In genomic region chr6:24525705-24526104, GRCm38 (mm10) we compare ENCODE assay signal across 15 mouse cellular contexts. TPM values are rescaled to one million over a fixed set of nuclear protein-coding genes. Genes with fewer than 3 reads are reported as not detected.
DNase-seq lines count a peak whose midpoint lies in the region; ATAC-seq and TF ChIP-seq lines count a peak whose summit lies in the region.
"Had no signal": no experiment of that assay in that cellular context is flagged by ENCODE, and none has a peak within 500 bp of the region (broad histone marks: within the 10 kb centered on the region; RNA-seq: fewer than 3 reads in every experiment).

No protein-coding gene starts in this region.

- H3K9ac ChIP-seq in hindbrain, embryonic 15.5 days, result no peak overlapping the region
- H3K9ac ChIP-seq in hindbrain, embryonic 12.5 days, result no peak overlapping the region
- H3K9ac ChIP-seq in midbrain, embryonic 14.5 days (replicated peaks; ENCODE audit: low read length), result no peak overlapping the region
- H3K9ac ChIP-seq in midbrain, embryonic 11.5 days (ENCODE audit: low read length), result no peak overlapping the region
- H3K9ac ChIP-seq in liver, postnatal 0 days (replicated peaks), result no peak overlapping the region
- H3K9ac ChIP-seq: forebrain, embryonic 12.5 days; intestine, embryonic 15.5 days had no signal

- no peaks in the 10 kb centered on the region for H3K27me3 ChIP-seq in hindbrain, embryonic 15.5 days
- H3K27me3 ChIP-seq in hindbrain, embryonic 12.5 days, result no peaks in the 10 kb centered on the region
- no peaks in the 10 kb centered on the region for H3K27me3 ChIP-seq in midbrain, embryonic 14.5 days (ENCODE audit: control insufficient read depth, insufficient read depth, low read length)
- H3K27me3 ChIP-seq in midbrain, embryonic 11.5 days (ENCODE audit: control insufficient read depth, insufficient read depth, low read length), result no peaks in the 10 kb centered on the region
- H3K27me3 ChIP-seq in liver, postnatal 0 days (ENCODE audit: insufficient read depth, low read length), result no peaks in the 10 kb centered on the region
- H3K27me3 ChIP-seq: forebrain, embryonic 12.5 days; intestine, embryonic 15.5 days; lung, embryonic 15.5 days had no signal

- TF ChIP-seq EP300 in liver, postnatal 0 days (IDR thresholded peaks at IDR 0.05; ENCODE audit: low read depth), result no peak

- H3K4me1 ChIP-seq in hindbrain, embryonic 15.5 days (replicated peaks), result peaks cover 25% of the 10 kb centered on the region
- H3K4me1 ChIP-seq in hindbrain, embryonic 12.5 days, result peaks cover 16% of the 10 kb centered on the region
- H3K4me1 ChIP-seq in midbrain, embryonic 14.5 days (ENCODE audit: control insufficient read depth, insufficient read depth, low read length), result peaks cover 17% of the 10 kb centered on the region
- H3K4me1 ChIP-seq in midbrain, embryonic 11.5 days (ENCODE audit: control insufficient read depth, insufficient read depth, low read length), result peaks cover 7% of the 10 kb centered on the region
- H3K4me1 ChIP-seq in liver, postnatal 0 days (ENCODE audit: insufficient read depth), result peaks cover 12% of the 10 kb centered on the region
- H3K4me1 ChIP-seq: intestine, embryonic 15.5 days had no signal

- H3K27ac ChIP-seq in gastrocnemius, adult 2 months, result no peak overlapping the region
- no peak overlapping the region for H3K27ac ChIP-seq in hindbrain, embryonic 15.5 days (replicated peaks)
- H3K27ac ChIP-seq in hindbrain, embryonic 12.5 days, result no peak overlapping the region
- no peak overlapping the region for H3K27ac ChIP-seq in midbrain, embryonic 14.5 days (replicated peaks; ENCODE audit: low read depth, low read length)
- H3K27ac ChIP-seq in midbrain, embryonic 11.5 days (ENCODE audit: low read depth, low read length), result no peak overlapping the region
- no peak overlapping the region for H3K27ac ChIP-seq in liver, postnatal 0 days (ENCODE audit: low read depth)
- H3K27ac ChIP-seq: forebrain, embryonic 12.5 days; intestine, embryonic 15.5 days; lung, embryonic 15.5 days; stomach, postnatal 0 days had no signal

- WGBS in hindbrain, embryonic 15.5 days, result 85% methylated on average over 3 of the region's 3 CpGs
- 95% methylated on average over 3 of the region's 3 CpGs for WGBS in hindbrain, embryonic 12.5 days
- WGBS in midbrain, embryonic 14.5 days, result 93% methylated on average over 3 of the region's 3 CpGs
- WGBS in midbrain, embryonic 11.5 days, result 85% methylated on average over 3 of the region's 3 CpGs
- 78% methylated on average over 3 of the region's 3 CpGs for WGBS in liver, postnatal 0 days (ENCODE audit: insufficient replicate concordance)

- no peak for ATAC-seq in hindbrain, embryonic 15.5 days (ENCODE audit: low FRiP score, low read depth)
- no peak for ATAC-seq in hindbrain, embryonic 12.5 days (ENCODE audit: low FRiP score)
- no peak for ATAC-seq in midbrain, embryonic 14.5 days (ENCODE audit: low FRiP score, low TSS enrichment)
- no peak for ATAC-seq in midbrain, embryonic 11.5 days (ENCODE audit: low FRiP score)
- ATAC-seq in liver, postnatal 0 days, result no peak
- ATAC-seq: intestine, embryonic 15.5 days had no signal

- no peak for DNase-seq in gastrocnemius, adult 2 months
- no peak for DNase-seq in gastrocnemius, postnatal 4 days (ENCODE audit: low spot score in 2 of 2)
- no peak for DNase-seq in midbrain, embryonic 14.5 days
- DNase-seq in midbrain, embryonic 11.5 days (ENCODE audit: low spot score, missing footprints), result no peak
- no peak for DNase-seq in liver, postnatal 0 days
- no peak for DNase-seq in adrenal gland, adult 2 months
- DNase-seq: cerebellum, adult 9-10 months had no signal

- intact Hi-C loops in gastrocnemius, adult 2 months (cut with DNase I), result loop anchor here (2.0 kb wide), 1 partner anchor 137 kb away; no protein-coding TSS in a partner anchor

- H3K4me3 ChIP-seq in gastrocnemius, adult 2 months, result peak overlapping the region; percentile 81
- H3K4me3 ChIP-seq in hindbrain, embryonic 15.5 days, result no peak overlapping the region
- H3K4me3 ChIP-seq in hindbrain, embryonic 12.5 days, result no peak overlapping the region
- H3K4me3 ChIP-seq in midbrain, embryonic 14.5 days (replicated peaks; ENCODE audit: low read depth, low read length), result no peak overlapping the region
- H3K4me3 ChIP-seq in midbrain, embryonic 11.5 days (ENCODE audit: low read depth, low read length), result no peak overlapping the region
- no peak overlapping the region for H3K4me3 ChIP-seq in liver, postnatal 0 days (ENCODE audit: low read depth, low read length)

- no peaks in the 10 kb centered on the region for H3K9me3 ChIP-seq in hindbrain, embryonic 15.5 days
- H3K9me3 ChIP-seq in hindbrain, embryonic 12.5 days (replicated peaks), result no peaks in the 10 kb centered on the region
- H3K9me3 ChIP-seq in midbrain, embryonic 14.5 days (ENCODE audit: control insufficient read depth, low read length), result no peaks in the 10 kb centered on the region
- H3K9me3 ChIP-seq in midbrain, embryonic 11.5 days (ENCODE audit: control insufficient read depth, low read length), result no peaks in the 10 kb centered on the region
- no peaks in the 10 kb centered on the region for H3K9me3 ChIP-seq in liver, postnatal 0 days (ENCODE audit: low read length)
- H3K9me3 ChIP-seq: forebrain, embryonic 12.5 days; intestine, embryonic 15.5 days; lung, embryonic 15.5 days had no signal

- H3K36me3 ChIP-seq in hindbrain, embryonic 15.5 days, result peaks cover 10% of the 10 kb centered on the region; the same call in 1 of the 2 replicates
- peaks cover 18% of the 10 kb centered on the region for H3K36me3 ChIP-seq in hindbrain, embryonic 12.5 days
- peaks cover 25% of the 10 kb centered on the region for H3K36me3 ChIP-seq in midbrain, embryonic 14.5 days (ENCODE audit: control insufficient read depth, insufficient read depth, low read length)
- H3K36me3 ChIP-seq in midbrain, embryonic 11.5 days (ENCODE audit: control insufficient read depth, insufficient read depth, low read length), result no peaks in the 10 kb centered on the region
- H3K36me3 ChIP-seq in liver, postnatal 0 days (replicated peaks; ENCODE audit: insufficient read depth, low read length), result peaks cover 18% of the 10 kb centered on the region

- TF ChIP-seq CTCF in gastrocnemius, adult 2 months (IDR thresholded peaks at IDR 0.05), result no peak
- no peak for TF ChIP-seq CTCF in liver, postnatal 0 days (IDR thresholded peaks at IDR 0.05; ENCODE audit: low read depth)

- peak overlapping the region; percentile 71 for H3K4me2 ChIP-seq in hindbrain, embryonic 15.5 days
- no peak overlapping the region for H3K4me2 ChIP-seq in hindbrain, embryonic 12.5 days (replicated peaks)
- peak overlapping the region; percentile 80; the same call in 1 of the 2 replicates for H3K4me2 ChIP-seq in midbrain, embryonic 14.5 days (ENCODE audit: low read length)
- no peak overlapping the region for H3K4me2 ChIP-seq in midbrain, embryonic 11.5 days
- peak overlapping the region; percentile 89; the same call in 1 of the 2 replicates for H3K4me2 ChIP-seq in liver, postnatal 0 days (ENCODE audit: low read depth, low read length)

RNA-seq across cellular contexts. Expression of gene Ndufa5, which starts 2.1 kb away (rescaled TPM):
- 100 to 1,000 TPM; 579 to 752 TPM for total RNA-seq in gastrocnemius, adult 2 months (2021)
- 100 to 1,000 TPM; 385 to 429 TPM for total RNA-seq in gastrocnemius, postnatal 4 days (2021)
- polyA plus RNA-seq in hindbrain, embryonic 15.5 days (2015; fragmentation: Nextera tagmentation; extraction: Ambion mirVana), result 401 and 475 TPM in 2 replicates
- polyA plus RNA-seq in hindbrain, embryonic 12.5 days (2016; fragmentation: Nextera tagmentation; extraction: Ambion mirVana), result 326 TPM in 2 replicates
- 348 and 442 TPM in 2 replicates for polyA plus RNA-seq in midbrain, embryonic 14.5 days (2014; fragmentation: Nextera tagmentation; extraction: Ambion mirVana)
- 258 TPM in 2 replicates for polyA plus RNA-seq in midbrain, embryonic 11.5 days (2014; fragmentation: Nextera tagmentation; extraction: Ambion mirVana)
- polyA plus RNA-seq in liver, postnatal 0 days (2015; fragmentation: Nextera tagmentation; extraction: Ambion mirVana), result 303 and 316 TPM in 2 replicates
- 100 to 1,000 TPM; 305 to 386 TPM for total RNA-seq in adrenal gland, adult 2 months (2021)
- 0.34 and 0.90 TPM in 2 replicates for polyA plus RNA-seq in adrenal gland, adult 2 months (2012; rRNA removed)

RNA-seq across cellular contexts. Expression of gene Asb15, which starts 2.2 kb away (rescaled TPM):
- 10 to 100 TPM; 34.9 to 54.5 TPM for total RNA-seq in gastrocnemius, adult 2 months (2021)
- 1 to 10 TPM; 1.7 to 1.9 TPM for total RNA-seq in gastrocnemius, postnatal 4 days (2021)
- 0.03 TPM in 1 of 2 replicates, not detected in the other for polyA plus RNA-seq in hindbrain, embryonic 15.5 days (2015; fragmentation: Nextera tagmentation; extraction: Ambion mirVana)
- 0.08 TPM in 1 of 2 replicates, not detected in the other for polyA plus RNA-seq in hindbrain, embryonic 12.5 days (2016; fragmentation: Nextera tagmentation; extraction: Ambion mirVana)
- polyA plus RNA-seq in midbrain, embryonic 14.5 days (2014; fragmentation: Nextera tagmentation; extraction: Ambion mirVana), result 0.09 TPM in 1 of 2 replicates, not detected in the other
- polyA plus RNA-seq in midbrain, embryonic 11.5 days (2014; fragmentation: Nextera tagmentation; extraction: Ambion mirVana), result not detected in 2 replicates
- not detected in 2 replicates for polyA plus RNA-seq in liver, postnatal 0 days (2015; fragmentation: Nextera tagmentation; extraction: Ambion mirVana)
- not detected for total RNA-seq in adrenal gland, adult 2 months (2021)
- not detected in 2 replicates for polyA plus RNA-seq in adrenal gland, adult 2 months (2012; rRNA removed)
- total RNA-seq: left cerebral cortex, postnatal 10 days had no signal
- polyA plus RNA-seq: forebrain, embryonic 12.5 days; intestine, embryonic 15.5 days; lung, embryonic 15.5 days; small intestine, adult 2 months had no signal

RNA-seq across cellular contexts. Expression of gene Iqub, which starts 10.8 kb away (rescaled TPM):
- under 1 TPM; 0.15 to 0.22 TPM for total RNA-seq in gastrocnemius, adult 2 months (2021)
- under 1 TPM; 0.10 to 0.12 TPM for total RNA-seq in gastrocnemius, postnatal 4 days (2021)
- 1.9 and 3.1 TPM in 2 replicates for polyA plus RNA-seq in hindbrain, embryonic 15.5 days (2015; fragmentation: Nextera tagmentation; extraction: Ambion mirVana)
- 2.6 and 2.8 TPM in 2 replicates for polyA plus RNA-seq in hindbrain, embryonic 12.5 days (2016; fragmentation: Nextera tagmentation; extraction: Ambion mirVana)
- 1.3 and 1.6 TPM in 2 replicates for polyA plus RNA-seq in midbrain, embryonic 14.5 days (2014; fragmentation: Nextera tagmentation; extraction: Ambion mirVana)
- polyA plus RNA-seq in midbrain, embryonic 11.5 days (2014; fragmentation: Nextera tagmentation; extraction: Ambion mirVana), result 0.08 and 0.18 TPM in 2 replicates
- 0.05 TPM in 1 of 2 replicates, not detected in the other for polyA plus RNA-seq in liver, postnatal 0 days (2015; fragmentation: Nextera tagmentation; extraction: Ambion mirVana)
- under 1 TPM; 0.09 to 0.14 TPM for total RNA-seq in adrenal gland, adult 2 months (2021)
- polyA plus RNA-seq in adrenal gland, adult 2 months (2012; rRNA removed), result 0.04 TPM in 1 of 2 replicates, not detected in the other
- polyA plus RNA-seq: intestine, embryonic 15.5 days; small intestine, adult 2 months; stomach, postnatal 0 days had no signal

Comparison
In these comparisons a context has a peak if more than half of its experiments do, and no peak if none do; other contexts are left out.
1. H3K4me2 ChIP-seq: peak in hindbrain, embryonic 15.5 days (single experiment), midbrain, embryonic 14.5 days (single experiment) and liver, postnatal 0 days (single experiment); none in hindbrain, embryonic 12.5 days (single experiment) and midbrain, embryonic 11.5 days (single experiment).
2. RNA of gene Ndufa5, which starts 2.1 kb away (polyA plus RNA-seq): 401 to 475 TPM in hindbrain, embryonic 15.5 days, 348 to 442 TPM in midbrain, embryonic 14.5 days, 326 TPM in hindbrain, embryonic 12.5 days, 303 to 316 TPM in liver, postnatal 0 days and 258 TPM in midbrain, embryonic 11.5 days; 0.34 to 0.90 TPM in adrenal gland, adult 2 months; every median in the first group is over 100 times any median in the second.